Mouse (Mus musculus) ES-CJ7 (cell line): ENCODE measurements around the gene Ptprc.

Experiments used
- DNase-seq: peaks from one replicate; pipeline ENCODE4 v3.0.0; 2011; ENCODE audit warnings: low read depth, low spot score

Gene Ptprc

DNA sequence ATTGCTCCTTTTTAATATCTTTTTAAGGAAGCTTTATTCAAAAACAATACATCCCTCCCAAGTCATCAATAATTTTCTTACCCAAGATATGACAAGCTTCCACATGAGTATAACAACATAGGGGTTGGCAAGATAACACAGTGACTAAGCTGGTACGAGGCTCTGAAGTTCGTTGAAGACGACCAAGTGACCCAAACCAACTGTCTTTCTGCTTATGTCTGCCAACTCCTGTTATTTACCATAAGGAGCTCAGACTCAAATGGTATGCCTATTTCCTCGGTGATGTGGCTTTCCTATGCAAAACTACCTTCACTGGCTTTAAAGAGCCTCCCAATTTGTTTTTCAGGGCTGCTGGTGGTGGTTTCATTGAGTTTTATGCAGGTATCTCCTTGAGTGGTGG, at the start of gene Ptprc:
TSS of gene Ptprc (minus strand) at position 215 of the 400 bp plus-strand sequence.
- DNase-seq = no peak

DNA sequence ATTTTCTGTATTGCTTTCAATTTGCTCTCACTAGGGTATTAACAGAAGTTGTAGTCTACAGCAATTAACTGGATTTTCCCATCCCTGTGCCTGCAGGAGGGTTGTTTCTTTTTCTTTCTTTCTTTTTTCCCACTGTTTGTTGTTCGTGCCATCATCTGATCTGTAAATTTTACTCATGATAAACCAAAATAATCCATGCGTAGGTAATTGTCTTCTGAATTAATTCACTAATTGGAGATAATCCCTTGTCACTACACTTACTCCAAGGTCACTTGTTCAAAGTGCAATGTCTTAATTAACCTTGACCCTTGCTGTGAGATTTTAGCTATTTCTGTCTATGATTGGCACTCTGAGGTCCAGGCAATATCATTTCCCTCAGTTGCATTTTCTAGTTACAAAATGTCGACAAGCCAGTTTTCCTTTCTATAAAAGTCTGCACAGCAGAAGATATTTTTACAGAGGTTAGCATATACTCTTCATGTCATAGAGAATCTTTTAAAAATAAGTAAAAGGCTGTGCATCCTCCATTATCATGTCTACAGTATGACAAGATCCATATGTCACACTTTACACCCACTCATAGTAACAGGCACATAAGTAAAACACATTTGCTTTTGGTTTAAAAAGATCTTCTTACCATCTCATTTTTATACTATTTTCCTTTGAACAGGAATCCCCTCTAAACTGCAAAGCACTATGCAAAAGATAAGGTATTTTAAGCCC, 39.4 kb upstream of the Ptprc start:
- DNase-seq = no peak

DNA sequence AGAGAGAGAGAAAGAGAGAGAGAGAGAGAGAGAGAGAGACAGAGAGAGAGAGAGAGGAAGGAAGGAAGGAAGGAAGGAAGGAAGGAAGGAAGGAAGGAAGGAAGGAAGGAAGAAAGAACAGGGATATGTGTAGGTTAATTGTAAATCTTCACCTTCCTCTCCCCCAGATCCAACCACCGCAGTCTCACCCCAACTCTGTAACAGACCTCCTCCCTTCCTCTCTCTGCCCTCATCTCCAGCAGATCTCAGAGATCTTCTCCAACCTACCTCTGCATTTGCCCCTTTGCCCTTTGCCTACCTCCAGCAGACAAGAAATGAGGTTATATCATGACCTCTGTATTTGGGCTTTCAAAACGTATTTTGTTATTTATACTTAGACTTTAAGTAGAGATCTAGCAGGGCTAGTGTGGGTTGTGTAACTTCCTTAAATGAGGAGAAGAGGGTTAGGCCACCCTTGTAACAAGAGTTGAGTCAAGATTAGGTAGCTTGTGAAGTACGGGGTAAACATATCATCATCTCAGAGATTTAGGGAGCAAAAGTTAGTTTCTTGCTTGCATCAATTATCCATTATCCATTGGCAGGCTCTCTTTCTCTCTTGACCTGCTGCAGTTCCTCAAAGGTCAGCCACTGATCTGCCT, 35.0 kb upstream of the Ptprc start:
- no peak for DNase-seq

DNA sequence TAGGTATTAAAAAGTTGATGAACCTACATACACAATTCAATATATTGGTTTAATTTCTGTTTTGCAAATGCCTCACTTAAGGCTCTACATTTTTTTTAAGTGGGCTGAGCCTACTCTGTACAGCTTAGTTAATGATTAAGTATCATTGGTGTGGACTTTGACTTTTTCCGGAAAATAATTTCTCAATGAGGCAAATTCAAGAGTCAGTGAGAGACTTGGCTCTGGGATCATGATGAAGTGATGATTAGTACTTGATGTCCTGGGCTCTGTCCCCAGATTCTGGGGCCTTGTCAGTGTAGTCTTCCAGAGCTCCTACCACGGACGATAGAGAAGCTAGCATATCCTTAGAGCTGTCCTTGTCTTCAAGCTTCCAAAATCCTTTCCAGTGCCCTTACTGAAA, 34.2 kb upstream of the Ptprc start:
- no peak for DNase-seq

DNA sequence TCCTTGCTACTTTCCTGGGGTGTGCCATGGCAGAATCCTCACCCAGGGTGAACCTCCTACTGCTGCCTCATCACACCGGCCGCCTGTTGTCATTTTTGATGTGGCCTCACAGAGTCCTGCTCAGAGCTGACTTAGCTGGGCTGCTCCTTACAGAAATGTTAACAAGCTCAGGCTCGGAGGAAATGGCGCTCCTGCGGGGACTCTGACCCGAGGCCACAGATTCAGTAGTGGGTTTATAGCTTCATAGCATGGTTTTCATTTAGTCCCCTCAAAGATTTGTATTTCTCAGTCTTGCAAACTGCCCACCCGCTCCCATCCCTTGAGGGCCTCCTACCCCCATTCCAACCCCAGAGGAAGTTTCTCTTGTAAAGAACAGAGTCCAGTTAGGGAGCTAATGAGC, 30.5 kb upstream of the Ptprc start:
- peak; percentile 55 for DNase-seq

DNA sequence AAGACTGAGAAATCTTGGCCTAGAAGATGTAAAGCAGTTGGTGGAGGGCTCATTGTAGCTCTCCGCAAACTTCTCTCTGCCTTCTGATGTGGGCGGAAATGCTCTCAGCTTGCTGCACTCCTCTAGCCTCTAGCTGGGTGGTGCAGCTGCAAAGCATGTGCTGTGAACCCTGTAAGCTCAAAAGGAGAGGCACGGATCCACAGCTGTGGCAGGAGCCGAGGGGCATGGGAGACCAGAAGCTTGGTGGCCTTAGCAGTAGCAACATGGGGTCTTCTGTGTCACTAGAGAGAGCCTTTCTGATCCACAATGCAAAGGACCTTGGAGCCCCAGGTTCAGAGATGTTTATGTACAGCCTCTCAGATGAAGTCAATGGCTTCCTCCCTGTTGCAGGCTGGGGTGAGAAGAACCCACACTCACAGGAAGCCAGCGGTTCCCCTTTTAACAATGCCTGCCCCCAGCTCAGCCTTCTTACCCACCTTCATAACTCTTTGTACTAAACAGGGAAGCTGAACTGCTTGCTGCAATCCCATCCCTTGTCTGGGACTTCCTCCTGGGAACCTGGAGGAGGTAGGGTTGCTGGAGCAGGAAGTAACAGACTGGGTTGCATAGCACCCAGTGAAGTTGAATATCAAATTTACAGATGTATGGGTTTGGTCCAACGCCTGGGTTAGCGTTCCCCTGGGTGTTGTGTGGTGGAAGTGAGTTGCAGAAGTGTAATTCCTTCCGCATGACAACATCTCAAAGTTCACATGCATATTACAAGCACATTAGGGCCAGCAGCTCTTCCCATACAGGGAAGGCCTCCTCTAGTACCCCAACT, 16.4 kb upstream of the Ptprc start:
- no peak for DNase-seq

DNA sequence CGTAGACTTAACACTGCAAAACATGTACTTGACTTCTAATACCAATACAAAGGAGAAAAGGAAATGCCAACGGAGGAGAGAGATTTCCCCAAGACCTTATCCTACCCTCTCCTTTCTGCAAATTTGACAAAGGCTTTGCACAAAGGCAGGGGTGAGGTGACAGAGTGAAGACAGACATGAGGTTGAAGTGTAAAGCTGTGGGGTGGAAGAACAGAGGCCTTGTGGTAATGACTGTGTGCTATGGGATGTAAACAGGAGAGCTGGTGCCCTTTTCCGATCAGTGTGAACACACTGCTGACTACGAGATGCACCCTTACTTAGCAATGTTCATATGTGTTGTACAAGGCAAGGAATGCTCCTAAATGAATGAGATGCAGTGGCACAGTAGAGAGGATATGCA, 12.6 kb upstream of the Ptprc start:
- DNase-seq = no peak

DNA sequence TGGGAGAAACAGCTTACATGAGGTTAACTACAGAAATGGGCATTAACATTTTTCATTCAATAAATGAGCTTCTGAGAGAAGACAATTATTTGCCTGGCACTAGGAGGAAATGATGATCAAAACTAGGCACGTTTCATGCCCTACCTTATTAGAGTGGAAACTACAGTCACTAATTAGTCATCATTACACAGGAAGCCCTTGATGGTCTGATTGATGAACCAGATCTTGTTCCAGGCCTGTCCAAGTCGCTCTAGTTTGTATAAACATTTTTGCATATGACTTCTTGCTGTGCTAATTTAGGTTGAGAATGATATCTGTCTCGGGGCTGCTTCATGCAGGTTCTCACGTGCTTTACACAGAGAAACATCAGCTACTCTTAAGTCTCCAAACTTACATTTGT, 10.4 kb upstream of the Ptprc start:
- DNase-seq = no peak

DNA sequence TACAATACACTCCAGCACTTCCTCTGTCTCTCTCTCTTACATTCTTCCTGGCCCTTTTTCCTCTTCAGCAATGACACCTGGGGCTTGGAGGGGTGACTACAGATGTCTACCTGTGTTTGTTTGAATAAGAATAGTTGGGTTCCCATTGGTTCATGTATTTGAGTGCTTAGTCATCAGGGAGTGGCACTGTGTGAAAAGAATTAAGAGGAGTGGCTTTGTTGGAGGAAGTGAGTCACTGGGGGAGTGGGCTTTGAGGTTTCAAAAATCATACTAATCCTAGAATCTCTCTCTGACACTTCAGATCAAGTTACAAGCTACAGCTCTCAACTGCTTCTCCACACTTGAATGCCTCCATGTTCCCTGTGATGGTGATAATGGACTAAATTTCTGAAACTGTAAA, 4.6 kb upstream of the Ptprc start:
- peak; percentile 18 for DNase-seq

DNA sequence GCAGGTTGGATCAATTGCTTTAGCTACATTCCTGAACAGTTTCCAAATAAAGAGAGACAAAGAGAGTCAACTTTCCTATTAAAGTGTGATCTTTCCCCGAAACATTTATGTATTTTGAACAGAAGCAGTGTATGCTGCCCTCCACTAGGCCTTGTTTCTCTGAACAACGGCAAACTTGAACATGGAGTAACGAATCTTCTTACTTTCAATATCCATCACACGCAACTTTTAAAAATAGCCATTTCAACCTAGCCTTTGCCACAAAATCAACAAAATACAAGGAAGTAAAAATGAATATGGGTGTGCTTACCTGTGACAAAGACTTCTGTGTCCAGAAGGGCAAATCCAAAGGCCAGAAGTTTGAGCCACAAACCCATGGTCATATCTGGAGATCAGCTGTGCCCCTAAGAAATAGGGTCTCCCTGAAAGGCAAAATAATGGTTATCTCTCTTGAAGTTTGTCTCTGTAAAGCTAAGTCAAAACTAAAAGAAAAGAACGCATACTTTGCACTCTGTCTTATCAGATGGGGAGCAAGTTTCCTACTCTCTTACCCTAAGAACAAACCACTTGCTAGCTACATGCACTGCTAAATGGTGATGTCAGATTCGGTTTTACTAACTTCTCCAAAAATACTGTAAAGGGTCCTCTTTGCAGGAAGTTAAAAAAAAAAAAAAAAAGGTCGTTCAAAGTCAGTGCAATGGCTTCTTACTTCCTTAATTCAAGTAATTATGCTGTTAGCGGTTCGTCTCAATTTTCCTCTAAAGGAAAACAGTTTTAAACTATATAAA, 609 bp downstream of the Ptprc start:
- no peak for DNase-seq

DNA sequence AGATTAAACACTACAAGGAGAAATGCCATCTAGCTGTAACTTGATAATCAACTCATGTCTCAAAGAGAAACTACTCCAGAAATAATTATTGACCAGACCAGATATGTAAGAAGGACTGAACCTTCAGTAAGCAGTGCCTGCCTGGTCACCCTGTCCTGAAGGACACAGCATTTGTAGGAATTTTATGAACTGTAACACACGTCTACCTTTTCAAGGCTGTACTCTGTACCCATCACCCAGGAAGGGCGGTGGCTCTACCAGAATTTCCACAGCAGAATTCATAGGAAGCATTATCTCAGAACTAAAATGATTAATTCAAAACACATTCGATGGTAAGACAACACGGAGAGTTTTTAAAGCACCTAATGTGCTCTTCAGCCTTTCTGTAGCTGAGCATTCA, 1.4 kb downstream of the Ptprc start:
- DNase-seq = no peak

DNA sequence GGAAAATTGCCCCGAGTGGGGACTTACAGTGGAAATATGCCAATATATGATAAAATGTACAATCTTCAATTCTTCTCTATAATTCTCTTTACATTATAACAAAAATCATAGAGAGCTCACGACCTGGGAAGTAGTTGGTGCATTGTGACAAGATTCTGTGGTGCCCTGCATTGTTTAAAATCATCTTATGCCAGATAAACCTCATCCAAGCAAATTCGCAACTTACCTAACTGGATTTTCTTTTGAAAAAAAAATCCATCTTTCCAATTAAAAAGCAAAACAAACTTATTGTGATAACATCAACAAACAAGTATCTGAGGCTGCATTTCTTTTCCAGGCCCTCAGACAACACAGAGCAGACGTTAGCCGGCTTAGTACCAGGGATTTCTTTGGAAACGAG, 1.8 kb downstream of the Ptprc start:
- DNase-seq = no peak

DNA sequence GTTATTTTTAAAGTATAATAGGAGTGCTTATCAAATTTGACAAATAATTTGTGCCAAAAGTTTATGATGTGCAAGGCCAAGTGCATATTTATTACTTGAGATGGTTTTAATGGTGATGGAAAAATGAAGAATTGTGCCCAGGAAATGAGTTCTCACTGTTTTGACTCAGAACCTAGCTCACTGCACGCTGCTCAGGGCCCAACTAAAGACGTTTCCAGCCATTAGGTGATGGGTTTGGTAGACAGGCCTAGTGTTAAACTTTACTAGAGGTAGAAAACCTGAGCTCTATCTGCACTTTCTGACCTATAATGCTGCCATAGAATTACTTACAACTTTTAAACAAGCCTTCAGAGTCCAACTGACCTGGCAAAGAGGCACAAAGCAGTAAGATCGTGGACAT, 3.0 kb downstream of the Ptprc start:
- DNase-seq = no peak

DNA sequence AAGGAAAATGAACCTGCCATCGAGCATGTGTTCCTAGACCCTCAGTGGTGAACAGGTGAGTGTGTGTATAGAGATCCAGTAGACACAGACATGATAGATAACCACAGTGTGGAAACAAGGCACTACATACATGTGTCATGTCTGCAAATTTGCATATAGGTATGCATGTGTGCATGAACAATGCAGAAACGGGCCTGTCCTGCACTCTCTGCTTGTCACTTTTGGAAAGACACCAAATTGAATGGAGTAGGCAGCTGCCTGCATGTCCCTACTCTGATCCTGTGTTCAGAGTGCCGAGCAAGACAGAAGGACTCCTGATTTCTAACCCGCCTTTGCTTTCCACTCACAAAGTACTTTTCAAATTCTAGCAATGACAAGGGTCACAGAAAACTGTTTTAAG, 3.4 kb downstream of the Ptprc start:
- no peak for DNase-seq

DNA sequence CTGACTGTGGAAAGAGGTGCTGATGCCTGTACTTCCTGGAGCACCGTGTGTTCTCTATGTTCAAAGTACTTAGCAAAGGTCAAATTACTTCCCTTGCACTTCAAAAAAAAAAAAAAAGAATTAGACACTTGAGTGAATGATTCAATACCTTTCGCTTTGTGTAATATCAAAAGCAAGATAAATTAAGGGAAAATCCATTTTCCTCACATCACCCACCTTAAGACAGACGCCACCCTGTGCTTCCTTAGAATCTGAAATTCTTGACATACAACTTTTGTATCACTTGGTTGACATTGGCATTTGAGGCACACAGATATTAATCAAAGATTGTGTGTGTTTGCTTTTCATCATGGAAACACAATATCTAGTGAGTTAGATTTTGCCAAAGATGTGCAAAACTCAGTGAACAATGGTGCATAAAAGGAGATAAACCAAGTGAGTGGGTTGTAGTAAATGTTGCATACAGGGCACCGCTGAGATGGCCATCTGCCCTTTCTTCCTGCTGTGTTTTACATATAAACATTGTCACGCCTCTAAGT, 9.2 kb downstream of the Ptprc start:
- DNase-seq = no peak

DNA sequence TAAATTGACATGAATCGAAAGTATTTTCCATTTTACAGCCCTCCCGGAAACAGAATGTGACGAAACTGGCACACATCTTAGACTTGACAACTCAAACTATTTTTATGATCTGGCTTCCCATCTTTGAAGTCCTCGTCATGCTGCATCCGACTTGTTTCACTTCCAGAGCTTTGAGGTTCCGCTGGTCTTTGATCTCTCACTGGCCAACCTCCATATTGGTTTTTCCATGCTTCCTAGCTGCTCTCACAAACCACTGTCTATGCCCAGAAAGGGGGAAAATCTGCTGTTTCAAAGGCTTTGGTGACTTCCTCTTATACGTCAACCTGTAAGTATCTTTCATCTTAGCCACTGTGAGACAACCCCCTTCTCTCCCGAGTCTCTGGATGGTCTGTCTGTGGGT, 12.9 kb downstream of the Ptprc start:
- no peak for DNase-seq

DNA sequence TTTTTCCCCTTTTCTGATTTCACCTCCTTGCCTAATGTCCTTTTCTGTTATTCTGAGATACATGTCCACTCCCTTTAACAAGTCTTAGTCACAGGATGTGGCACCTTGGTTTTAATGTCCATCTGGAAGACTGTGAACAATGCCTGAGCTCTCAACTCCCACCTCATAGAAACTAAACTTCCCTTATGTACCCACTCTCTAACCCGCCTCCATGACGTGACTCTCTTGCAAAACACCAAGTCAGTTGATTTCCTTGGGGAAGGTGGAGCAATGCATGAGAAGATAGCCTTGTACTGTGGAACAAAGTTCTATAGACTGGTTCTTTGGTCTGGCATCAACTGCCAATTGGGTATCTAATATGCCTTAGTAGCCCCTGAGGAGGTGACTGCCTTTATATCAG, 16.6 kb downstream of the Ptprc start:
- DNase-seq = no peak

DNA sequence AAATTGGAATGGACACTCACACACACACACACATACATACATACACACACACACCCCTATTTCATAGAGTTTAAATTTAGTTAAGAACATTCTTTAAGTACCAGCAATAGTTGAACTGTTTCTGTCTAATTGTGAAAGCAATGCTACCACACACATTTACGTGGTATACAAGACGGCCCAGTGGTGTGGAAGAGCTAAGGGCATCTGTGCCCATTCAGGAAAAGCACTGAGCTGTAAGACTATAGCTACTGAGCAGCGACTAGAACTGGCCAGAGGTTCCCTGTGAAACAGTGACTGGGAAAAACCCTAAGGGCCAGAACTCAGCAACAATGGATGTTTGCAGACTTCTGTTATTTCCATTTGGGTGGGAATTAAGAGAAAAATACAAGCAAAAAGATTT, 17.3 kb downstream of the Ptprc start:
- DNase-seq = no peak

DNA sequence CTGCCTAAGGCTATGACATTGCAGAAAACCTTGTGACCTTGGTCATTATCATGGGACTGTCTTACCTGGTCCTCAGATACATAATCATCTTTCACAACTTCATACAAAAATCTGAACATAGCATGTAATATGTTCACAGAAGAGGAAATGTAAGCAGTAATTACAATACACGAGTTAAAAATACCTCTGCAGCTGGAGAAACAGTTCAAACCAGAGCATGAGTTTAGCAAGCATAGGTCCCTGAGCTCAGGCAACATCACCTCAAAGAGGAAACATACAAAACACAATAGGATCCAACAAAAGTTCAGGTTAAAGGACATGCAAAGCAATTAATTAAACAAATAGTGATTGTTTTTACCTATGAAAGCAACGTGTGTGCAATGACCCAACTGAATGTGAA, 17.8 kb downstream of the Ptprc start:
- no peak for DNase-seq

DNA sequence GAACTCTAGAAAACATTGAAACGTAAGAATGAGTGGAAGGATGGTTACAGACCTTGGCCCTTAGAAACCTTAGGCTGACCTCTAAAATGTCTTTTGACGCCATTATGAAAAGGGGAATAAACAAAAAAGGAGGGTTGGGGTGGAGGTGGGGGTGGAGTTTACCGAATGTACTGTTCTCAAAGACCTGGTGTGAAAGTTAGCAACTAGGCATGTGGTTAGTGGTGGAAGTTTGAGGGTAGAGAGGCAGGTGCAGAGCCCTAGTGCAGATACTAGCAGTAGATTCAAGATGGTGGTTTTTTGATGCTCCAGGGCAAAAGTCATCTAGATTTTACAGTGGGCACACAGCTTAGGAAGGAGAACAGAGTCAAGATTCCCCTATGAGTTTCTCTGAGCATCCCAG, 18.5 kb downstream of the Ptprc start:
- no peak for DNase-seq

DNA sequence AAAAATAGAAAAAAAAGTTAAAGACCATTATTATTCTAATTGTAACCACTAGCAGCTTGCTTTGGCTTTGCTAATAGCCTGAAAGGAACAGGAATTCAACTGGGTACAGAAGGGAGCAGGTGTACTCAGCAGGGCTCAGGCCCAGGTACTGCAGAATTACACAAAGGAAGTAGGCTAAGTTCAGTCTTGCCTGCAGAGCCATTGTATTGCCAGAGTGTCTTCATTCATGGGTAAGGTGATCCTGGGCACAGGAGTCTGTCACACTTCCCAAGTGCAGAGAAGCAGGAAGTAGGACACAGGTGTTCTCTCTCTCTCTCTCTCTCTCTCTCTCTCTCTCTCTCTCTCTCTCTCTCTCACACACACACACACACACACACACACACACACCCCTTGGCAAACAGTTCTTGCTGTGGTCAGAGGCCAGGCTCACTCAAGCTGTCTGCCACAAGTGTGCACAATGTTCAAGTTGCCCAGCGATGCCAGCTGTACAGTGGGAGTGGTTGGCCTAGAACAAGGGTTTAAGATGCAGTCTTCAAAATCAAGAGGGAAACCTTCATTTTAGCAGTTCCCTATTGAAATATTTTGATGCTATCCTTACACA, 21.2 kb downstream of the Ptprc start:
- DNase-seq = peak; percentile 21
